Mouse (Mus musculus) MEL-GATA-1-ER (cell line): ENCODE data around the gene Dcaf11.
A peak's percentile ranks its signal among the peaks of the same experiment; 100 is the strongest.

ENCODE experiments used
- DNase-seq: peaks from one replicate; pipeline ENCODE4 v3.0.0-alpha.2; 2012; ENCODE audit warnings: low read depth; ENCODE audit errors: extremely low read depth

Gene Dcaf11

DNA sequence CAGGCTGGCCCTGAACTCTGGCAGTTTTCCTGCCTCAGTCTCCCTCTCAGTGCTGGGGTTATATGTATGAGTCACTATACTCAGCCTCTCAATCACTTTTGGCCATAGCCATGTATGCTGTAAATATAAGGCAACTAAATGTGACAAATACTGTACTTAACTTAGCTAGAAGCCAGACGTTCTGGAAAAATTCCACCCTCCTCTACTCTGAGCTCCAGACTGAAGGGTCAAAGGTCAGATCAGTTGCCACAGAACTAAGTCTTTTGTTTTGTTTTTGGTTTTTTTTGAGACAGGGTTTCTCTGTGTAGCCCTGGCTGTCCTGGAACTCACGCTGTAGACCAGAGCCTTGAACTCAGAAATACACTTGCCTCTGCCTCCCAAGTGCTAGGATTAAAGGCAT lies 56.1 kb downstream of the Dcaf11 start:
- DNase-seq, result no peak

DNA sequence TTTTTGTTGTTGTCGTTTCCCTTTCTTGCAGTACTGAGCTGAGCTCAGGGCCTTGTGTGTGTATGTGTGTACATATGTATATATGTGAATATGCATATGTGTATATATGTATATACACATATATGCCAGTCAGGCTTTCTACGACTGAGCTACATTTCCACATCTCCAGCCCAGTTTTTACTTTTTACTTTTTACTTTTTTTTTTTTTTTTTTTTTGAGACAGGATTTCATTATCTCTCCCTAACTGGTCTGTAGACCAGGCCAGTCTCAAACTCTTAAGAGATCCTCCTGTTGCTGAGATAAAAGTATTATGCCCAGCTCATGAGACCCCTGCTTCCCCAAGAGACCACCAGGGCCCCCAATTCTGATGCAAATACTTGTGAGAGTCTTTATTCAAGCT lies 57.0 kb downstream of the Dcaf11 start:
- DNase-seq, result no peak

DNA sequence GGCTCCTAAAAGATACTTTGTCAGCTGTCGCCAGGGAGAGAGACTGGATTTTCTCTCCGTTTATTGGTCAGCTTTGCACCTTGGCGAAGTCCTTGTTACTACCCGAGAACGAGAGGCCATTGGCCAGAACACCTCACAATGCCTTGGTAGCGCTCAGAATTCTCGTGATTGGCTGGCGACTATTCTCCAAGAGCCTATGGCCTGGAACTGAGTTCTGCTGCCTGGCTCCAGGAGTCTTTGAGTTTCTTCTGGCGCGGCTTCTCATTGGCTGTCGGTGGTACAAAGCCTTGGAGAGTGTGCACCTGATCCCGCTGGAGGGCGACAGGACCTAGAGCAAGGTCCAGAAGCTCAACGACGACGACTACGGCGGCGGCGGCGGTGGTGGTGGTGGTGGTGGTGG lies 58.0 kb downstream of the Dcaf11 start, which contains the start of gene Rec8:
Rec8 (plus strand) TSS at position 216 of the 400 bp plus-strand sequence.
- no peak for DNase-seq

DNA sequence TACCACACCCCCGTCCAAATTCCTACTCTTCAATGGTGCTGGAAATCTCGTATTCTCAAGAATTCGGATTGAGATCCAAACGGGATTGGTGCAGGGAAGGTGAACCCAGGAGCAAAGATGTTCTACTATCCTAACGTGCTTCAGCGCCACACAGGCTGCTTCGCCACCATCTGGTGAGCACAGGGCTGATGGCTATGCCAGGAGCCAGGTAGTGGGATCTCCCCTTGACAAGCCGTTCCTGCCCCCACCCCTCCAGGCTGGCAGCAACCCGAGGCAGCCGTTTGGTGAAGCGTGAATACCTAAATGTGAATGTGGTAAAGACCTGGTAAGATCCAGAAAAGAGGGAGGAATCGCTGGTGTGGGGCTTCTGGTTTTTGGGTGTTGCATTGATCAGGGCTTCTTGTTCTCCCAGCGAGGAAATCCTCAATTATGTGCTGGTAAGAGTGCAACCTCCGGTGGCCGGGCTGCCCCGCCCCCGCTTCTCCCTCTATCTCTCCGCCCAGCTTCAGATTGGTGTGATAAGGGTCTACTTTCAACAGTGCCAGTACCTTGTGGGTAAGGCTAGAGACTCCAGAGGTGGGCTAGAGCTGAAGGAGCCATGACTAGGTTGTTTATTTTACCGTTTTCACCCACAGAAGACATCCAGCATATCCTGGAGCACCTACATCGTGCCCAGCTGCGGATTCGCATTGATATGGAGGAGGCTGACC lies 58.8 kb downstream of the Dcaf11 start:
- peak; percentile 33 for DNase-seq
